Mouse (Mus musculus) CH12.LX (cell line): ENCODE data around the gene Lipm. TPM values are rescaled to one million over a fixed set of nuclear protein-coding genes. Genes with fewer than 3 reads are reported as not detected.

ENCODE experiments used
- DNase-seq: peaks from one replicate; pipeline ENCODE4 v3.0.0-alpha.2; 2013; ENCODE audit errors: extremely low read depth
- H3K27ac ChIP-seq: 2 replicates; pipeline ENCODE4 v1.5.1; 2012; ENCODE audit warnings: low read depth, mild to moderate bottlenecking, control low read depth, moderate library complexity; ENCODE audit not compliant: insufficient read depth
- H3K27me3 ChIP-seq: replicated peaks from 2 replicates; pipeline ENCODE3; 2012; ENCODE audit warnings: inconsistent platforms
- H3K36me3 ChIP-seq, 2 experiments: replicated peaks in 1 of 2; 2 replicates each; pipeline versions ENCODE3 to v1.6.1; 2012; ENCODE audit warnings: inconsistent platforms in 1 of 2, low read length in 1 of 2, mild to moderate bottlenecking in 1 of 2, mixed read lengths in 1 of 2, moderate library complexity in 1 of 2; ENCODE audit not compliant: control insufficient read depth in 1 of 2, insufficient read depth in 1 of 2
- H3K4me1 ChIP-seq, 2 experiments: 2 replicates each; pipeline ENCODE4 v1.6.1; 2012; ENCODE audit warnings: inconsistent platforms in 1 of 2, moderate library complexity in 1 of 2; ENCODE audit not compliant: insufficient read depth in 2 of 2, control insufficient read depth in 1 of 2
- H3K4me2 ChIP-seq: 2 replicates; pipeline ENCODE4 v1.6.1; 2012; ENCODE audit warnings: low read depth, mild to moderate bottlenecking, control low read depth; ENCODE audit not compliant: poor library complexity, insufficient read depth, severe bottlenecking
- H3K4me3 ChIP-seq, 3 experiments: fragments of 150-350 bp in 1 of 3; sonication (generic) in 1 of 3; replicated peaks in 1 of 3; 2 replicates each; pipeline versions ENCODE3 to v1.5.1; 2011 to 2012; ENCODE audit warnings: low read depth in 2 of 3, low read length in 2 of 3, mild to moderate bottlenecking in 2 of 3, moderate library complexity in 2 of 3, control low read depth in 1 of 3, improper control_type of control experiment in 1 of 3, inconsistent platforms in 1 of 3, mixed read lengths in 1 of 3; ENCODE audit not compliant: poor library complexity in 1 of 3
- H3K79me2 ChIP-seq: replicated peaks from 2 replicates; pipeline ENCODE4 v1.6.1; 2012; ENCODE audit warnings: mild to moderate bottlenecking, moderate library complexity; ENCODE audit not compliant: control insufficient read depth, poor library complexity, insufficient read depth, severe bottlenecking; ENCODE audit errors: extremely low read depth
- H3K9ac ChIP-seq: 2 replicates; pipeline ENCODE4 v1.6.1; 2012; ENCODE audit warnings: low read depth, mild to moderate bottlenecking, control low read depth, moderate library complexity; ENCODE audit not compliant: insufficient read depth
- H3K9me3 ChIP-seq: replicated peaks from 2 replicates; pipeline ENCODE3; 2012; ENCODE audit warnings: low read length, inconsistent platforms, mixed read lengths
- BHLHE40 ChIP-seq: IDR thresholded peaks from 2 replicates; pipeline ENCODE4 v1.6.1; 2011; ENCODE audit warnings: mild to moderate bottlenecking, low read depth, low read length, improper control_type of control experiment
- E2F4 ChIP-seq: IDR thresholded peaks from 2 replicates; pipeline ENCODE4 v1.6.1; 2011; ENCODE audit warnings: low read depth, low read length, improper control_type of control experiment; ENCODE audit not compliant: insufficient replicate concordance
- EP300 ChIP-seq: IDR thresholded peaks from 2 replicates; pipeline ENCODE4 v1.6.1; 2011; ENCODE audit warnings: low read length, improper control_type of control experiment
- ETS1 ChIP-seq: conservative IDR thresholded peaks from 2 replicates; pipeline ENCODE4 v1.6.1; 2012; ENCODE audit warnings: low read depth, mild to moderate bottlenecking, inconsistent platforms, low read length, improper control_type of control experiment, moderate library complexity
- GABPA ChIP-seq: IDR thresholded peaks from 2 replicates; pipeline ENCODE4 v1.6.1; 2012; ENCODE audit warnings: low read depth, low read length, improper control_type of control experiment, inconsistent platforms; ENCODE audit not compliant: insufficient replicate concordance
- IRF4 ChIP-seq: IDR thresholded peaks from 2 replicates; pipeline ENCODE4 v1.6.1; 2014; ENCODE audit warnings: low read depth, mild to moderate bottlenecking, inconsistent platforms, low read length, improper control_type of control experiment
- JUN ChIP-seq: IDR thresholded peaks from 2 replicates; pipeline ENCODE4 v1.6.1; 2011; ENCODE audit warnings: low read depth, mild to moderate bottlenecking, low read length, improper control_type of control experiment, moderate library complexity; ENCODE audit not compliant: insufficient read depth
- MAX ChIP-seq: IDR thresholded peaks from 2 replicates; pipeline ENCODE4 v1.6.1; 2011; ENCODE audit warnings: low read length, improper control_type of control experiment
- MEF2A ChIP-seq: IDR thresholded peaks from 2 replicates; pipeline ENCODE4 v1.6.1; 2014; ENCODE audit warnings: low read depth, mild to moderate bottlenecking, inconsistent platforms, low read length, improper control_type of control experiment, borderline replicate concordance
- MXI1 ChIP-seq: IDR thresholded peaks from 2 replicates; pipeline ENCODE4 v1.6.1; 2011; ENCODE audit warnings: mild to moderate bottlenecking, low read depth, low read length, improper control_type of control experiment
- MYC ChIP-seq: IDR thresholded peaks from 2 replicates; pipeline ENCODE4 v1.6.1; 2011; ENCODE audit warnings: low read depth, mild to moderate bottlenecking, improper control_type of control experiment, low read length
- NELFE ChIP-seq: IDR thresholded peaks from 2 replicates; pipeline ENCODE4 v1.6.1; 2011; ENCODE audit warnings: low read depth, low read length, improper control_type of control experiment
- NRF1 ChIP-seq: IDR thresholded peaks from 2 replicates; pipeline ENCODE4 v1.6.1; 2014; ENCODE audit warnings: low read depth, mild to moderate bottlenecking, inconsistent platforms, low read length, improper control_type of control experiment, moderate library complexity
- POLR2A ChIP-seq: IDR thresholded peaks from 2 replicates; pipeline ENCODE4 v1.6.1; 2011; ENCODE audit warnings: low read depth, mild to moderate bottlenecking, improper control_type of control experiment, low read length
- RCOR1 ChIP-seq: conservative IDR thresholded peaks from 2 replicates; pipeline ENCODE4 v1.6.1; 2012; ENCODE audit warnings: low read depth, mild to moderate bottlenecking, inconsistent platforms, low read length, improper control_type of control experiment
- SMC3 ChIP-seq: IDR thresholded peaks from 2 replicates; pipeline ENCODE4 v1.6.1; 2011; ENCODE audit warnings: low read depth, low read length, improper control_type of control experiment
- TBP ChIP-seq: conservative IDR thresholded peaks from 2 replicates; pipeline ENCODE4 v1.6.1; 2011; ENCODE audit warnings: low read depth, low read length, improper control_type of control experiment
- UBTF ChIP-seq: IDR thresholded peaks from 2 replicates; pipeline ENCODE4 v1.6.1; 2012; ENCODE audit warnings: low read depth, mild to moderate bottlenecking, inconsistent platforms, low read length, improper control_type of control experiment, moderate library complexity
- USF1 ChIP-seq: IDR thresholded peaks from 2 replicates; pipeline ENCODE4 v1.6.1; 2014; ENCODE audit warnings: low read depth, mild to moderate bottlenecking, inconsistent platforms, low read length, improper control_type of control experiment
- USF2 ChIP-seq: conservative IDR thresholded peaks from 2 replicates; pipeline ENCODE4 v1.6.1; 2011; ENCODE audit warnings: low read depth, low read length, improper control_type of control experiment
- ZKSCAN1 ChIP-seq: IDR thresholded peaks from 2 replicates; pipeline ENCODE4 v1.6.1; 2012; ENCODE audit warnings: low read depth, inconsistent platforms, low read length, improper control_type of control experiment, borderline replicate concordance
- ZMIZ1 ChIP-seq: IDR thresholded peaks from 2 replicates; pipeline ENCODE4 v1.6.1; 2012; ENCODE audit warnings: low read depth, mild to moderate bottlenecking, inconsistent platforms, low read length, improper control_type of control experiment
- ZNF384 ChIP-seq: IDR thresholded peaks from 2 replicates; pipeline ENCODE4 v1.6.1; 2012; ENCODE audit warnings: low read depth, low read length, improper control_type of control experiment, inconsistent platforms
- dilution Hi-C: fragments of 300-500 bp; cut with MboI; formaldehyde crosslinking; loops from 2 replicates; pipeline ENCODE4 v1.14.3; 2020; ENCODE audit warnings: low sequenced_read_pairs; ENCODE audit not compliant: extremely low pct_unique_long_range_greater_than_20kb, extremely low pct_ligation_motif_present
- in situ Hi-C: fragments of 300-500 bp; cut with MboI; formaldehyde crosslinking; loops from 3 replicates; pipeline ENCODE4 v1.14.3; 2019; ENCODE audit warnings: low sequenced_read_pairs, low pct_ligation_motif_present, low pct_unique_long_range_greater_than_20kb, mixed read lengths
- polyA plus RNA-seq: library from polyadenylated mRNA; unstranded; fragments of >175 nt; gene quantifications from 2 replicates; pipeline ENCODE4 v1.2.1, GENCODE M21; 2012; ENCODE audit warnings: low read depth; ENCODE audit not compliant: insufficient read length
- total RNA-seq, 2 experiments: library from RNA; depleted of rRNA; stranded (reverse); fragments of 300-350 nt in 1 of 2; fragments of >200 nt in 1 of 2; gene quantifications; 2 replicates each; pipeline ENCODE4 v1.2.3; 2012 to 2014

The Lipm gene
- total and polyA plus RNA-seq, 3 experiments: not detected

DNA sequence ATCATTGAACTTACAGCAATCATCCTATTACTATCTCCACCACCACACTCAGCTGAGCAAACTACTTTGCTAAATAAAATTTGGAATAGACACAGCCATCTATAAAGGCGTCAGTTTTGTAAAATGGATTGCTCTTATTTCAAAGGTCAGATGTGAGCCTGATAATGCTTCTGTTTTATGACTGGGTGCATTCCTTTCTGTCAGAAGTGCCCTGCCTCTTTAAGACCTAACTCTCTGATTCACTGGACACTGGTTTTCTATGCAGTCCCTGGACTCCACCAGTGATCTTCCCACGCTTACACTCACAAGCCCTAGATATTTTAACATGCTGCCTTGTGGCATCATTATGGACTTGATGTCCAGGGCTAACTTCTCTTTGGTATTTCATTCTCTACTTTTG, 22.6 kb upstream of the Lipm start:
- H3K79me2 ChIP-seq: no peaks in the 10 kb centered on the region
- H3K9ac ChIP-seq: no peak overlapping the region
- H3K36me3 ChIP-seq: no peaks in the 10 kb centered on the region
- no peak overlapping the region for H3K4me2 ChIP-seq
- H3K27ac ChIP-seq: no peak overlapping the region
- H3K27me3 ChIP-seq: no peaks in the 10 kb centered on the region
- TF ChIP-seq IRF4: no peak
- TF ChIP-seq MXI1: no peak
- no peak for TF ChIP-seq BHLHE40
- no peak for TF ChIP-seq ETS1
- no peak for TF ChIP-seq USF2
- TF ChIP-seq GABPA: no peak
- TF ChIP-seq NELFE: no peak
- TF ChIP-seq NRF1: no peak
- no peak for TF ChIP-seq ZKSCAN1
- TF ChIP-seq EP300: no peak
- TF ChIP-seq MYC: no peak
- TF ChIP-seq MEF2A: no peak
- no peak for TF ChIP-seq SMC3
- TF ChIP-seq USF1: no peak
- in situ Hi-C loops (no loop called here), dilution Hi-C loops (no loop called here)
- no peak overlapping the region for H3K4me3 ChIP-seq
- DNase-seq: no peak
- H3K9me3 ChIP-seq: no peaks in the 10 kb centered on the region
- H3K4me1 ChIP-seq: no peaks in the 10 kb centered on the region

DNA sequence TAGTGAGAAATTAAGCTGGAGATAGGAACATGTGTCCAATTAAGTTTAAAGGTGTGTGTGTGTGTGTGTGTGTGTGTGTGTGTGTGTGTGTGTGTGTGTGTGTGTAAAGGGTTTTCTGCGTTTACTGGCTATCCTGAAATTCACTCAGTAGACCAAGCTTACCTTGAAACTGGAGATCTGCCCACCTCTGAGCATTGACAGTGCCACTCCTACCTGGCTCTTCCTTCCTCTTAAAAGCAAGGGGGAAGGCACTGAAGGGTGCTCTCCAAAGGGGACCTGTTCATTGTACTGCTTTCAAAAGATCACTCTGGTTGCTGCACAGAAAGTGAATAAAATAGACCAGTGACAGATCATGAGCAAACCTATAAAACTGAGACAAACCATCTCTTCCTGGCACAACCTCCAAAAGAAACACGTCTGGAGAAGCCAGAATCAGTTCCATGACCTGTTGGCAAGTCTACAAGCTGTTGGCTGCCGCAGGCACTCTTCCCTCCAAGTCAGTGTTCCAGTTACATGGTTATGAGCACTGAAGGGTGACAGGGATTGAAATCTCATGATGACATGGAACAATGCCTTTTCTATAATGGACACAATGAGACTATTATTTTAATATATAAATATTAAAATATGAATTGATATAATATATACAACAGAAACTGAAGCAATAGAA, 11.6 kb upstream of the Lipm start:
- no peaks in the 10 kb centered on the region for H3K4me1 ChIP-seq
- no peak overlapping the region for H3K9ac ChIP-seq
- no peak for DNase-seq
- dilution Hi-C loops: no loop called here
- H3K9me3 ChIP-seq: no peaks in the 10 kb centered on the region
- no peak overlapping the region for H3K4me3 ChIP-seq
- H3K79me2 ChIP-seq: no peaks in the 10 kb centered on the region
- no peak overlapping the region for H3K4me2 ChIP-seq
- no peaks in the 10 kb centered on the region for H3K27me3 ChIP-seq
- in situ Hi-C loops: no loop called here
- TF ChIP-seq TBP (no peak), USF1 (no peak), MAX (no peak), NELFE (no peak), USF2 (no peak), ETS1 (no peak), E2F4 (no peak), IRF4 (no peak), RCOR1 (no peak), ZNF384 (no peak), UBTF (no peak), POLR2A (no peak), SMC3 (no peak), JUN (no peak), ZMIZ1 (no peak), BHLHE40 (no peak)
- H3K36me3 ChIP-seq: no peaks in the 10 kb centered on the region
- no peak overlapping the region for H3K27ac ChIP-seq
